Mouse (Mus musculus) CH12.LX (cell line): Measurements from ENCODE around the gene Pkd2l1.

ENCODE experiments used
- CTCF ChIP-seq, 2 experiments: IDR thresholded peaks in 1 of 2; conservative IDR thresholded peaks in 1 of 2; 2 replicates each; pipeline ENCODE4 v1.5.1; 2011 to 2012; ENCODE audit warnings: low read depth in 2 of 2, low read length in 2 of 2, improper control_type of control experiment in 1 of 2, inconsistent platforms in 1 of 2, mild to moderate bottlenecking in 1 of 2, moderate library complexity in 1 of 2
- EP300 ChIP-seq: IDR thresholded peaks from 2 replicates; pipeline ENCODE4 v1.6.1; 2011; ENCODE audit warnings: low read length, improper control_type of control experiment
- HCFC1 ChIP-seq: IDR thresholded peaks from 2 replicates; pipeline ENCODE4 v1.6.1; 2012; ENCODE audit warnings: low read depth, mild to moderate bottlenecking, inconsistent platforms, low read length, improper control_type of control experiment
- MAFK ChIP-seq: IDR thresholded peaks from 2 replicates; pipeline ENCODE4 v1.6.1; 2011; ENCODE audit warnings: low read length, improper control_type of control experiment; ENCODE audit not compliant: insufficient replicate concordance
- POLR2AphosphoS2 ChIP-seq: IDR thresholded peaks from 2 replicates; pipeline ENCODE4 v1.6.1; 2011; ENCODE audit warnings: low read depth, low read length, improper control_type of control experiment
- TBP ChIP-seq: conservative IDR thresholded peaks from 2 replicates; pipeline ENCODE4 v1.6.1; 2011; ENCODE audit warnings: low read depth, low read length, improper control_type of control experiment
- UBTF ChIP-seq: IDR thresholded peaks from 2 replicates; pipeline ENCODE4 v1.6.1; 2012; ENCODE audit warnings: low read depth, mild to moderate bottlenecking, inconsistent platforms, low read length, improper control_type of control experiment, moderate library complexity

DNA sequence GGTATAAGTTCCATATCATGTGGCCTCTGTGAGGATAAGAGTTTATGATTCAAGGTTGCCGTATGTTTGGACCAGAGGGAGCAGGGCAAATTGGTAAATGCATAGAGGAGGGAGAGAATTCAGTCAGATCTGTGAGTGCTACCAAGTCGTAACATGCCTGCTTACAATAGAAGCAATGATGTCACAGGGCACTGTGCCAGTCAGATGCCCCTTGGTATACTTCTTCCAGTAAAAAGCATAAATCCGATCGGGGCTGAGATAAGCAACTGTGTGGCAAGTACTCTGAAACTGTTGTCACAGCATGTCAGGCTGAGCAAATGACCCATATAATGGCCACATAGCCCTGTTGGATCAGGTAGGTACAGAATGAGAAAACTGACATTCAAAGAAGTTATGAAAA lies 3.2 kb downstream of the Pkd2l1 start:
- TF ChIP-seq EP300, result no peak
- TF ChIP-seq CTCF (conservative IDR thresholded peaks at IDR 0.05 in 1 of 2, IDR thresholded peaks at IDR 0.05 in 1 of 2; ENCODE audit: low read depth in 2 of 2, low read length in 2 of 2), result no peak
- TF ChIP-seq HCFC1, result no peak
- no peak for TF ChIP-seq TBP
- no peak for TF ChIP-seq UBTF
- TF ChIP-seq MAFK, result no peak
- TF ChIP-seq POLR2AphosphoS2, result no peak
